Mouse (Mus musculus): ENCODE measurements around the gene Tacc3.

Tacc3 gene

GRCm38 (mm10) chr5:33654424-33654823 lies 3.5 kb upstream of the Tacc3 start:
- in situ Hi-C loops (cut with MboI; ENCODE audit: unreplicated experiment in 2 of 2) = no loop called here

- in situ Hi-C loops (cut with MboI; ENCODE audit: unreplicated experiment in 2 of 2) = no loop called here
Measured at GRCm38 (mm10) chr5:33655251-33655840, 2.6 kb upstream of the Tacc3 start.

- in situ Hi-C loops (cut with MboI; ENCODE audit: unreplicated experiment in 2 of 2) = no loop called here
Measured at GRCm38 (mm10) chr5:33656739-33657138, 1.2 kb upstream of the Tacc3 start.

- in situ Hi-C loops (cut with MboI; ENCODE audit: unreplicated experiment in 2 of 2) = no loop called here
Measured at GRCm38 (mm10) chr5:33657251-33657786, 609 bp upstream of the Tacc3 start.

GRCm38 (mm10) chr5:33658664-33659050 lies 729 bp downstream of the Tacc3 start:
- in situ Hi-C loops (cut with MboI; ENCODE audit: unreplicated experiment in 2 of 2) = no loop called here

GRCm38 (mm10) chr5:33668223-33668622 lies 10.3 kb downstream of the Tacc3 start:
- in situ Hi-C loops (cut with MboI; ENCODE audit: unreplicated experiment in 2 of 2) = no loop called here

- in situ Hi-C loops (cut with MboI; ENCODE audit: unreplicated experiment in 2 of 2) = loop anchor here in 1 of 2 experiments (5.0 kb wide), 1 partner anchor 34 kb away; no protein-coding TSS in a partner anchor
Measured at GRCm38 (mm10) chr5:33671659-33672058, 13.7 kb downstream of the Tacc3 start.

- in situ Hi-C loops (cut with MboI; ENCODE audit: unreplicated experiment in 2 of 2) = loop anchor here in 1 of 2 experiments (5.0 kb wide), 1 partner anchor 37 kb away; no protein-coding TSS in a partner anchor
Measured at GRCm38 (mm10) chr5:33674439-33674838, 16.5 kb downstream of the Tacc3 start.

GRCm38 (mm10) chr5:33675964-33676363 lies 18.0 kb downstream of the Tacc3 start:
- in situ Hi-C loops (cut with MboI; ENCODE audit: unreplicated experiment in 2 of 2) = loop anchor here (5.0 kb wide), 3 partner anchors 61 to 286 kb away; no protein-coding TSS in a partner anchor

- in situ Hi-C loops (cut with MboI; ENCODE audit: unreplicated experiment in 2 of 2) = loop anchor here (5.0 kb wide), 3 partner anchors 59 to 284 kb away; no protein-coding TSS in a partner anchor
Measured at GRCm38 (mm10) chr5:33678244-33678643, 20.3 kb downstream of the Tacc3 start.

- in situ Hi-C loops (cut with MboI; ENCODE audit: unreplicated experiment in 2 of 2) = loop anchor here in 1 of 2 experiments (5.0 kb wide), 1 partner anchor 281 kb away; no protein-coding TSS in a partner anchor
Measured at GRCm38 (mm10) chr5:33681044-33681443, 23.1 kb downstream of the Tacc3 start.

- in situ Hi-C loops (cut with MboI; ENCODE audit: unreplicated experiment in 2 of 2) = loop anchor here in 1 of 2 experiments (5.0 kb wide), 1 partner anchor 281 kb away; no protein-coding TSS in a partner anchor
Measured at GRCm38 (mm10) chr5:33681611-33682388, 23.9 kb downstream of the Tacc3 start.

- in situ Hi-C loops (cut with MboI; ENCODE audit: unreplicated experiment in 2 of 2) = loop anchor here in 1 of 2 experiments (5.0 kb wide), 1 partner anchor 279 kb away; no protein-coding TSS in a partner anchor
Measured at GRCm38 (mm10) chr5:33682963-33683362, 25.0 kb downstream of the Tacc3 start.

- in situ Hi-C loops (cut with MboI; ENCODE audit: unreplicated experiment in 2 of 2) = loop anchor here in 1 of 2 experiments (5.0 kb wide), 1 partner anchor 278 kb away; no protein-coding TSS in a partner anchor
Measured at GRCm38 (mm10) chr5:33683897-33684652, 26.1 kb downstream of the Tacc3 start.

GRCm38 (mm10) chr5:33684932-33685331 lies 27.0 kb downstream of the Tacc3 start:
- in situ Hi-C loops (cut with MboI; ENCODE audit: unreplicated experiment in 2 of 2) = loop anchor here in 1 of 2 experiments (5.0 kb wide), 1 partner anchor 277 kb away; no protein-coding TSS in a partner anchor

GRCm38 (mm10) chr5:33687142-33687541 lies 29.2 kb downstream of the Tacc3 start:
- in situ Hi-C loops (cut with MboI; ENCODE audit: unreplicated experiment in 2 of 2) = no loop called here

- in situ Hi-C loops (cut with MboI; ENCODE audit: unreplicated experiment in 2 of 2) = no loop called here
Measured at GRCm38 (mm10) chr5:33688278-33689220, 30.6 kb downstream of the Tacc3 start.

GRCm38 (mm10) chr5:33689221-33689844 lies 31.4 kb downstream of the Tacc3 start:
- in situ Hi-C loops (cut with MboI; ENCODE audit: unreplicated experiment in 2 of 2) = no loop called here

Data from v-Abl transformed pro-B cells (cell line).